Mouse (Mus musculus): ENCODE results near the gene Fbxl2.
"Not testable (repeated sequence)": the region's sequence is repeated elsewhere in the genome, so short reads cannot be mapped to it uniquely, and the experiment has no call there.

The Fbxl2 gene

DNA sequence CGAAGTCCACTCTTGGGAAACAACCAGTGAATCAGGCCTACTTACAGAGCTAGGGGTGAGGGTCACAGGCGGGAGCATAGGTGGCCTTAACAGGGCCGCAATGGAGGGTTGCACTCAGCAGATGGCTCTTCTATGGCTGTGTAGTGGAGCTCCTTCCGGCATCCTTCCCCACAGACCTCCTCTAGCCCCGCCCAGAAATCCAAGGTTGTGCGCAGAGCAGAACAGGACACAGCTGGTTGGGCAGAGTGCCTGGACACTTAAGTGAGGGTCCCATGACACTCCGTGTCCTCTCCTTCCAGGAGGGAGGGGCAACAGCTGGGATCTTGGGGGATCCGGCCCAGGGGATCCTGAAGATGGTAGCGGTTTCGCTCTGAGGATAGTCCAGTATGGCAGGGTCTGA is at the start of gene Fbxl2:
Gene Fbxl2 (minus strand): TSS at position 164 of the 400 bp plus-strand sequence.
- DNase-seq (ENCODE audit: low spot score) = no peak

DNA sequence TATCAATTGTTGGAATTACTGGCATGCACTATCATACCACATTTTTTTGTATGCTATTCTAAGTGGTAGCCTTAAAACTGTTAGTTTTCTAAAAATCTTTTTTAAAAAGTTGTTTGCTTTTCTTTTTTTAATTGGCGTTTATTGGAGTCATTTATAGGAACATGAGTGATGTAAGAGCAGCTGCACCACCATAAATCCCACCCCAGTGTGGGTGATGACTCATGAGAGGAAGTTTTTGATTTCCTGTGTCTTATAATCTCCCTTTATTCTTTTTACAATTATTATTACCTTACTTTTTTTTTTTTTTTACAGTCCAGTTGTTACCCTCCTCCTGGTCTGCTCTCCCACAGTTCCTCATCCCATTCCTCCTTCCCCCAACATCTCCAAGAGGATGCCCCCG is 48.9 kb upstream of the Fbxl2 start:
- DNase-seq (ENCODE audit: low spot score) = no peak

GRCm38 (mm10) chr9:114092188-114092587 is 46.2 kb upstream of the Fbxl2 start:
- DNase-seq (ENCODE audit: low spot score) = not testable (repeated sequence)

DNA sequence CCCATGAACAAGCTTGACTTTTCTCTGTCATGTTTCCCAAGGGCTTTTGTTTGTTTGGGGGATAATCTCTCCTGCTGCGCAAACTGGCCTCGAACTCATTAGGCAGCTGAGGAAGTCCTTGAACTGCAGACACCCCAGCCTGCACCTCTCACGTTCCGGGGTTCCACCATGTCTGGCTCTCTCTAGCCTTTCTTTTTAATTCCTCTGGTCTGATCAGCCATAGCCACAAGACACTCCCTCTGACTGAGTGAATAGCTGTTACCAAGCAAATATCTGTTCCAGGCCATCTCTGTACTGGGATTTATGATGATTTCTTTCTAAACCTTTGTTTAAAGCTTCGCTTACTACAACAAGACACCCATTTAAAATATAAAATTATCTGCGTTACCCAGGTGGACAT is 42.9 kb upstream of the Fbxl2 start:
- not testable (repeated sequence) for DNase-seq (ENCODE audit: low spot score)

GRCm38 (mm10) chr9:114087106-114087815 is 41.3 kb upstream of the Fbxl2 start:
- no peak for DNase-seq (ENCODE audit: low spot score)

DNA sequence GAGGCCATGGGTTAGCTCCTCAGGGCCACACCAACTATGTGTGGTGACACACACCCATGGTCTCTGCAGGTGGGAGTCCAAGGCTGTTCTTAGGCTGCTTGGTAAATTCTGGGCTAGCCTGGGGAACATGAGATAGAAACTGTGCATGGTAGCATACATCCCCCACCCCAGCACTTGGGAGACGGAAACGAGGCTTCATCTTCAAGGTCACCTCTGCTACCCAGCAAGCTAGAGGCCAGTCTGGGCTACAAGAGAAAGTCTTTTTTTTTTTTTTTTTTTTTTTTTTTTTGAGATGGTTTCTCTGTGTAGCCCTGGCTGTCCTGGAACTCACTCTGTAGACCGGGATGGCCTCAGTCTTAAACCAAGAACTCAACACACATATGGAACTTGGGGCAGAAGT is 40.4 kb upstream of the Fbxl2 start:
- DNase-seq (ENCODE audit: low spot score) = no peak

DNA sequence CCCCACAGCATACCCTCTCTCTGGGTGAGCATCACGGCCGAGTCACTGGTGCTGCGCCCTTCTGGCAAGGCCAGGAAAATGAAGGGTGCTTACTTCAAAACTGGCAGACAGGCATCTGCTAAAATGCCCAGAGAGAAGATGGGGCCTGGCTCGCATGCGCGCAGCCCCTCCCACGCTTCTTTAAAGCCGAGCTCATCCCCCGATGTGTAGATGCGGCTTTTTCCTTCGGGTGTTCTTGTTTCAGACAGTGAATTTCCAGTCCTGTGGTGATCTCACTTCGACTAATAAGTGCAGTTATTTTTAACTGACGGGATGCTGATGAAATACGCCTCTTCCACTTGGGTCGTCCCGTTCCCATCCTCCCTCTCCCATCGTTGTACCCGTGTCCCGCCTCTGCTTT is 27.7 kb upstream of the Fbxl2 start:
- no peak for DNase-seq (ENCODE audit: low spot score)

DNA sequence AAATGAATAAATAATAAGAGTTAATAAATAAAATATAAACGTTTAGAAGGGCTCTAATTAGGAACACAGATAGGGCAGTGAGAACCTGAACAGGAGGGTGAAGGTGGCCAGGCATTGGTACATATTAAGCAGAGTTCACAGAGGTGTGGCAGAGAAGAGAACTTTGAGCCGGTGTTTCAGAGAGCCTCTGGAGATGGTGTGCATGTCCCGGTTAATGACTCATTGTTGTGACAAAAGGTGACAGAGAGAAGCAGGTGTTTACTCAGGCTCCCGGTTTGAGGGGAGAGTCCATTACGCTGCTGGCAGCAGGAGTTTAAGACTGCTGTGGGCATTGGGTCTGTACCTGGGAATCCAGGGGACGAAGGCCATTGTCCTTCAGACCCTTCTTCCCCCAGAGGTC is 23.4 kb upstream of the Fbxl2 start:
- DNase-seq (ENCODE audit: low spot score) = no peak

GRCm38 (mm10) chr9:114068494-114069053 is 22.6 kb upstream of the Fbxl2 start:
- no peak for DNase-seq (ENCODE audit: low spot score)

- DNase-seq (ENCODE audit: low spot score) = no peak
Observed at GRCm38 (mm10) chr9:114057090-114057796, 11.3 kb upstream of the Fbxl2 start, which contains the start of gene Susd5. Gene Susd5, plus strand, starts transcription at chr9:114057140.

GRCm38 (mm10) chr9:114052866-114053265 is 6.9 kb upstream of the Fbxl2 start:
- no peak for DNase-seq (ENCODE audit: low spot score)

- no peak for DNase-seq (ENCODE audit: low spot score)
Observed at GRCm38 (mm10) chr9:114052031-114052430, 6.0 kb upstream of the Fbxl2 start.

DNA sequence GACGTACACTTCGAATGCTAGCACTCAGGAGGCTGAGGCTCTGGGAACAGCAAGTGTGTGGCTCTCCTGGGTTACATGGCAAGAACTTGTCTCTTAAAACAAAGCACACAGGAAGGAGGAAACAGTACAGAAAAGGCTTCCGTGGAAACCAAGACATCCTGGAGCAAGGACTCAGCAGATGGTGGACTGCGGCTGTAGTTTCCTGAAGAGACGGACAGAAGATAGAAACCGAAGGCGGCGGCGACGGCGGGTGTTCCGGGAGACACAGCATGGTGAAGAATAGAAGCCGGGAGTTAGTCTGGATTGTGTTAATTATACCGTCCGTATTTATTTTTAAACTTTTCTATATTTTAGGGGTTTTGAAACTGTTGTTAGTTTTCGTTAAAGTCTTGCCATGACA is 4.8 kb upstream of the Fbxl2 start:
- no peak for DNase-seq (ENCODE audit: low spot score)

GRCm38 (mm10) chr9:114050106-114050505 is 4.1 kb upstream of the Fbxl2 start:
- DNase-seq (ENCODE audit: low spot score) = no peak

GRCm38 (mm10) chr9:114046676-114047075 is 685 bp upstream of the Fbxl2 start:
- no peak for DNase-seq (ENCODE audit: low spot score)

DNA sequence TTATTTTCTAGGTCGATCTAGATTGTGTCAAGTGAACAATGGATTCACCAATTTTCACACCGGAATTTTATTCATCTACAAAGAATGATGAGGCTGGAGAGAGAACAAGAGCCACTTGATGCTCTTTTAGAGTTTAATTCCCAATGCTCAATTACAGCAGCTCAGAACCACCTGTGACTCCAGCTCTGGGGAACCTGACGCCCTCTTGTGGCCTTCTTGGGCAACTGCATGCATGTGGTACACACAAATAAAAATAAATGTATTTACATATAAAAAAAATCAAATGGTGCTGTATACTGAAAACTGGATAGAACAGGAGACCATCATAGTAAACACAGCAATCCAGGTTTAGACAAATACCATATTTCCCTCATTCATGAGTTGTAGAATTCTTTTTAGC is 1.5 kb downstream of the Fbxl2 start:
- no peak for DNase-seq (ENCODE audit: low spot score)

DNA sequence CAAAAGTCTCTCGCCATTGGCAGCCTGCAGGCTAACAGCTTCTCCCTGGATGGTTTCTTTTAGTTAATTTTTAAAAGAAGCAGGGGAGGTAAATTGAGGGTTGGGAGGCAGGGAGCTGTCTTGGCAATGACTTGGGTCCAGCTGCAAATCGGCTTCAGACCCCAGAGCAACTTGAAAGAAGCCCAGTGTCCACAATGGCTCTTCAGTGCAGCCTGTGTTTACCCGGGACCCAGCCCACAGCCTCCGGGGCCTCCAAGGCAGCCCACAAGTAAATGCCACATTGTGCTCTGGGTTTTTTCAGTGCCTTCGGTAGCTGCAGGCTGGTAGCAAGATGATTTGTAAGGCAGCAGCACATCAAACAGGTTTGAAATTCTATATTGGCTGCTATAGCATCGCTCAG is 3.5 kb downstream of the Fbxl2 start:
- no peak for DNase-seq (ENCODE audit: low spot score)

GRCm38 (mm10) chr9:114040945-114041344 is 5.0 kb downstream of the Fbxl2 start:
- DNase-seq (ENCODE audit: low spot score) = no peak

- peak; percentile 88 for DNase-seq (ENCODE audit: low spot score)
Observed at GRCm38 (mm10) chr9:114026261-114026934, 19.6 kb downstream of the Fbxl2 start.

GRCm38 (mm10) chr9:114025846-114026245 is 20.1 kb downstream of the Fbxl2 start:
- DNase-seq (ENCODE audit: low spot score) = no peak

DNA sequence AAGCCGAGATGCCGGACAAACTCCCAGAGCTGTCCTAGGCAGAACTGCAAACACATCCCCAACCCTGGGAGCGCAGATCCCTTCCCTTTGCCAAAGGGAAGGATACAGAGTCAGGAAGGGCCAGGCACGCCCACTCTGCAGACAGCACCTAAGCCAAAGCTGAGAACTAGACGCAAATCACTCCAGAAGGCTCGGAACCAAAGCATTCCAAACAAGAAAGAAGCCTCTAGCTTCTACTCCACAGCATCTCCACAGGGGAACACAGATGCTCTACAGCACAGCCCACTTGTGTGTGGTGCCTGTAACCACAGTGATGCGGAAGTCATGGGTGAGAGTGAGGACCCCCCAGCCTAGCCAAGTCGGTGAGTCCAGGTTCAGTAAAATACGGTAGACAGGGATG is 20.8 kb downstream of the Fbxl2 start:
- DNase-seq (ENCODE audit: low spot score) = no peak

GRCm38 (mm10) chr9:114022141-114022540 is 23.9 kb downstream of the Fbxl2 start:
- no peak for DNase-seq (ENCODE audit: low spot score)

Measured in testis, postnatal 14 days (tissue).